ENCODE assay signal across 8 mouse cellular contexts in genomic region chr10:128923935-128924334, GRCm38 (mm10). TPM values are rescaled to one million over a fixed set of nuclear protein-coding genes. Genes with fewer than 3 reads are reported as not detected.
DNase-seq lines count a peak whose midpoint lies in the region; ATAC-seq and TF ChIP-seq lines count a peak whose summit lies in the region.

Gene Bloc1s1, minus strand, starts transcription at chr10:128924035.

- no peaks in the 10 kb centered on the region for H3K9me3 ChIP-seq in MEL (replicated peaks; ENCODE audit: insufficient read depth, low read length)
- H3K9me3 ChIP-seq in forebrain, embryonic 13.5 days (replicated peaks): no peaks in the 10 kb centered on the region
- no peaks in the 10 kb centered on the region for H3K9me3 ChIP-seq in hindbrain, embryonic 11.5 days (ENCODE audit: control insufficient read depth, low read length)
- H3K9me3 ChIP-seq in liver, embryonic 13.5 days (replicated peaks): no peaks in the 10 kb centered on the region

- TF ChIP-seq POLR2A in MEL (IDR thresholded peaks at IDR 0.05; ENCODE audit: control insufficient read depth in 1 of 2, insufficient read depth in 1 of 2, low read depth in 1 of 2, low read length in 2 of 2, poor library complexity in 1 of 2): no peak

- no peak for TF ChIP-seq CTCF in MEL (IDR thresholded peaks at IDR 0.05 in 2 of 3, conservative IDR thresholded peaks at IDR 0.05 in 1 of 3; ENCODE audit: control insufficient read depth in 1 of 3, insufficient read depth in 1 of 3, low read depth in 2 of 3, low read length in 3 of 3, poor library complexity in 1 of 3, severe bottlenecking in 1 of 3)

- H3K4me2 ChIP-seq in forebrain, embryonic 13.5 days: peak within 1 kb of the TSS; percentile 71
- peak within 1 kb of the TSS; percentile 69 for H3K4me2 ChIP-seq in hindbrain, embryonic 11.5 days (replicated peaks; ENCODE audit: low read depth, low read length)
- H3K4me2 ChIP-seq in liver, embryonic 13.5 days: peak within 1 kb of the TSS; percentile 81

- H3K4me3 ChIP-seq in MEL (ENCODE audit: control insufficient read depth in 1 of 2, insufficient read depth in 1 of 2, low read depth in 2 of 2, low read length in 2 of 2): peak within 1 kb of the TSS; percentile 65 to 79
- H3K4me3 ChIP-seq in forebrain, embryonic 13.5 days: peak within 1 kb of the TSS; percentile 81
- H3K4me3 ChIP-seq in hindbrain, embryonic 11.5 days (ENCODE audit: low read depth, low read length): peak within 1 kb of the TSS; percentile 83
- H3K4me3 ChIP-seq in liver, embryonic 13.5 days (replicated peaks): peak within 1 kb of the TSS; percentile 90

- peak within 1 kb of the TSS; percentile 46 for H3K27ac ChIP-seq in MEL (ENCODE audit: control insufficient read depth, low read depth, low read length)
- peak within 1 kb of the TSS; percentile 93 for H3K27ac ChIP-seq in forebrain, embryonic 13.5 days
- H3K27ac ChIP-seq in hindbrain, embryonic 11.5 days (ENCODE audit: low read depth, low read length): peak within 1 kb of the TSS; percentile 82
- H3K27ac ChIP-seq in liver, embryonic 13.5 days: peak within 1 kb of the TSS; percentile 87

- peak in 1 of 2 experiments; percentile 45 for DNase-seq in heart, adult 18-20 months
- no peak for DNase-seq in heart, adult 9 months (ENCODE audit: low spot score in 2 of 2)
- no peak for DNase-seq in MEL (ENCODE audit: low read depth, low spot score)
- DNase-seq in hindbrain, embryonic 11.5 days (ENCODE audit: low spot score): no peak
- DNase-seq in liver, embryonic 13.5 days: no peak
- DNase-seq in spleen, postnatal 36 days (ENCODE audit: low spot score in 2 of 2): no peak
- no peak for DNase-seq in yolk sac, embryonic 10.5 days (ENCODE audit: low spot score)

- TF ChIP-seq EP300 in MEL (IDR thresholded peaks at IDR 0.05; ENCODE audit: low read depth in 1 of 2, low read length in 2 of 2): no peak

- H3K4me1 ChIP-seq in MEL (ENCODE audit: control insufficient read depth in 1 of 2, insufficient read depth in 2 of 2, low read length in 2 of 2): peaks cover 0 to 20% of the 10 kb centered on the region in 2 experiments; a peak in 3 of 4 replicates
- peaks cover 38% of the 10 kb centered on the region for H3K4me1 ChIP-seq in forebrain, embryonic 13.5 days
- peaks cover 2% of the 10 kb centered on the region; the same call in 1 of the 2 replicates for H3K4me1 ChIP-seq in hindbrain, embryonic 11.5 days (replicated peaks; ENCODE audit: control insufficient read depth, insufficient read depth, low read length)
- H3K4me1 ChIP-seq in liver, embryonic 13.5 days (replicated peaks): peaks cover 38% of the 10 kb centered on the region

- no peak for TF ChIP-seq RAD21 in MEL (IDR thresholded peaks at IDR 0.05; ENCODE audit: low read depth, low read length)

- H3K36me3 ChIP-seq in MEL (ENCODE audit: control insufficient read depth in 1 of 2, insufficient read depth in 2 of 2, low read length in 2 of 2): peaks cover 0 to 2% of the 10 kb centered on the region in 2 experiments; a peak in 1 of 4 replicates
- H3K36me3 ChIP-seq in forebrain, embryonic 13.5 days (ENCODE audit: poor library complexity, severe bottlenecking): 0 out of 2 replicates have a peak, but pooled peaks cover 11% of the 10 kb centered on the region
- H3K36me3 ChIP-seq in hindbrain, embryonic 11.5 days (ENCODE audit: control insufficient read depth, insufficient read depth, low read length): no peaks in the 10 kb centered on the region
- H3K36me3 ChIP-seq in liver, embryonic 13.5 days: no peaks in the 10 kb centered on the region

- ATAC-seq in forebrain, embryonic 13.5 days: no peak
- ATAC-seq in hindbrain, embryonic 11.5 days (ENCODE audit: low FRiP score): peak; percentile 1; the same call in 1 of the 2 replicates
- no peak for ATAC-seq in liver, embryonic 13.5 days (ENCODE audit: low read depth)

- H3K27me3 ChIP-seq in MEL (ENCODE audit: control insufficient read depth in 1 of 2, insufficient read depth in 2 of 2, low read length in 2 of 2): peaks cover 2 to 4% of the 10 kb centered on the region in 2 experiments; a peak in 2 of 4 replicates
- peaks cover 14% of the 10 kb centered on the region; the same call in 1 of the 2 replicates for H3K27me3 ChIP-seq in forebrain, embryonic 13.5 days
- H3K27me3 ChIP-seq in hindbrain, embryonic 11.5 days (ENCODE audit: control insufficient read depth, insufficient read depth, low read length): no peaks in the 10 kb centered on the region
- peaks cover 20% of the 10 kb centered on the region; the same call in 1 of the 2 replicates for H3K27me3 ChIP-seq in liver, embryonic 13.5 days

- peaks cover 3% of the 10 kb centered on the region; the same call in 1 of the 2 replicates for H3K79me2 ChIP-seq in MEL (ENCODE audit: control insufficient read depth, insufficient read depth, low read length, poor library complexity)

- peak within 1 kb of the TSS; percentile 82 for H3K9ac ChIP-seq in MEL (ENCODE audit: control insufficient read depth, low read depth, low read length, poor library complexity, severe bottlenecking)
- peak within 1 kb of the TSS; percentile 84 for H3K9ac ChIP-seq in forebrain, embryonic 13.5 days
- H3K9ac ChIP-seq in hindbrain, embryonic 11.5 days (ENCODE audit: low read depth, low read length): peak within 1 kb of the TSS; percentile 87
- H3K9ac ChIP-seq in liver, embryonic 13.5 days: peak within 1 kb of the TSS; percentile 88

- 74% methylated on average over 9 of the region's 9 CpGs for WGBS in forebrain, embryonic 13.5 days
- 72% methylated on average over 9 of the region's 9 CpGs for WGBS in hindbrain, embryonic 11.5 days
- WGBS in liver, embryonic 13.5 days (ENCODE audit: insufficient replicate concordance): 49% methylated on average over 9 of the region's 9 CpGs

TF ChIP-seq in MEL, 35 proteins besides CTCF, POLR2A, EP300 and RAD21:
- TF ChIP-seq JUND (IDR thresholded peaks at IDR 0.05; ENCODE audit: low read depth, low read length): no peak
- TF ChIP-seq POLR2AphosphoS5 (IDR thresholded peaks at IDR 0.05; ENCODE audit: borderline replicate concordance, low read depth, low read length): no peak
- TF ChIP-seq UBTF (IDR thresholded peaks at IDR 0.05; ENCODE audit: borderline replicate concordance, insufficient read depth, low read depth, low read length): no peak
- TF ChIP-seq GATA1 (IDR thresholded peaks at IDR 0.05; ENCODE audit: low read depth, low read length): no peak
- no peak for TF ChIP-seq ZNF384 (IDR thresholded peaks at IDR 0.05; ENCODE audit: low read depth, low read length)
- no peak for TF ChIP-seq MAX (IDR thresholded peaks at IDR 0.05; ENCODE audit: low read length)
- no peak for TF ChIP-seq RCOR1 (IDR thresholded peaks at IDR 0.05; ENCODE audit: low read depth, low read length)
- no peak for TF ChIP-seq MEF2A (IDR thresholded peaks at IDR 0.05; ENCODE audit: extremely low read depth, insufficient replicate concordance, low read depth, low read length, poor library complexity, severe bottlenecking)
- no peak for TF ChIP-seq CHD1 (IDR thresholded peaks at IDR 0.05; ENCODE audit: low read depth, low read length)
- no peak for TF ChIP-seq MYB (IDR thresholded peaks at IDR 0.05; ENCODE audit: low read depth, low read length)
- no peak for TF ChIP-seq TCF12 (IDR thresholded peaks at IDR 0.05; ENCODE audit: low read depth, low read length)
- TF ChIP-seq HCFC1 (IDR thresholded peaks at IDR 0.05; ENCODE audit: low read depth, low read length): no peak
- no peak for TF ChIP-seq MAZ (IDR thresholded peaks at IDR 0.05; ENCODE audit: low read depth, low read length)
- TF ChIP-seq E2F4 (IDR thresholded peaks at IDR 0.05; ENCODE audit: borderline replicate concordance, low read depth, low read length): no peak
- TF ChIP-seq TBP (IDR thresholded peaks at IDR 0.05; ENCODE audit: low read depth, low read length): no peak
- no peak for TF ChIP-seq BHLHE40 (IDR thresholded peaks at IDR 0.05; ENCODE audit: borderline replicate concordance, low read depth, low read length)
- TF ChIP-seq ZC3H11A (IDR thresholded peaks at IDR 0.05; ENCODE audit: low read depth, low read length): no peak
- TF ChIP-seq ELF1 (IDR thresholded peaks at IDR 0.05; ENCODE audit: low read depth, low read length): no peak
- no peak for TF ChIP-seq CHD2 (IDR thresholded peaks at IDR 0.05; ENCODE audit: low read length)
TF ChIP-seq in MEL: peak in this region for 0.

RNA-seq across cellular contexts. Expression of gene Bloc1s1, which starts in this region (rescaled TPM):
- total RNA-seq in heart, adult 18-20 months (2021): 100 to 1,000 TPM; 194 to 199 TPM
- 57.7 and 70.6 TPM in 2 replicates for total RNA-seq in MEL (2012; rRNA removed)
- polyA plus RNA-seq in MEL (2012; ENCODE audit: insufficient read depth in 1 of 2, insufficient read length in 2 of 2, low read depth in 1 of 2, low replicate concordance in 2 of 2, missing spikeins in 1 of 2): 10 to 100 TPM in 1 of 2 experiments, not detected in 1; 45.1 TPM
- polyA plus RNA-seq in forebrain, embryonic 13.5 days (2015; fragmentation: Nextera tagmentation; extraction: Ambion mirVana): 241 and 243 TPM in 2 replicates
- 260 and 269 TPM in 2 replicates for polyA plus RNA-seq in hindbrain, embryonic 11.5 days (2014; fragmentation: Nextera tagmentation; extraction: Ambion mirVana)
- 81.9 and 87.1 TPM in 2 replicates for polyA plus RNA-seq in liver, embryonic 13.5 days (2015; fragmentation: Nextera tagmentation; extraction: Ambion mirVana)
